Mouse (Mus musculus): ENCODE measurements around the gene Dync1i1.

Dync1i1 gene

GRCm38 (mm10) chr6:6053946-6054345 lies 328.5 kb downstream of the Dync1i1 start:
- in situ Hi-C loops (cut with MseI, MboI), result no loop called here

DNA sequence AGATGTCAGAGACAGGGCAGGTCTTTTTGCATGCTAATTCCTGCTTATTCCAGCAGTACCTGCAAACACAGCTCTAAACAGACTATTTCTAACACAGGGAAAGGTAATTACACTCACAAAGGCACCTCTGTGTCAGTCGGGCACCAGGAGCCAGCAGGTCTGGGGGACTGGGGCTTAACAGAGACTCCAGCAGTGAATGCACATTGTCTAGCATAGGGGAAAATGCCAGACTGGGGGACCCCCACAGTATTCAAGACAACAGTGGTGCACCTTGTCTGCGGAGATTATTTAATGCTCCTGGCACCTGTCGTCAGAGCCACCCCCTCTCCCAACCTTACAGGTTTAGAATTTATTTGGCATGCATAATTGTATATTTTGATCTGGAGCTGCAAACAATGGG lies 333.1 kb downstream of the Dync1i1 start:
- in situ Hi-C loops (cut with MseI, MboI), result no loop called here

DNA sequence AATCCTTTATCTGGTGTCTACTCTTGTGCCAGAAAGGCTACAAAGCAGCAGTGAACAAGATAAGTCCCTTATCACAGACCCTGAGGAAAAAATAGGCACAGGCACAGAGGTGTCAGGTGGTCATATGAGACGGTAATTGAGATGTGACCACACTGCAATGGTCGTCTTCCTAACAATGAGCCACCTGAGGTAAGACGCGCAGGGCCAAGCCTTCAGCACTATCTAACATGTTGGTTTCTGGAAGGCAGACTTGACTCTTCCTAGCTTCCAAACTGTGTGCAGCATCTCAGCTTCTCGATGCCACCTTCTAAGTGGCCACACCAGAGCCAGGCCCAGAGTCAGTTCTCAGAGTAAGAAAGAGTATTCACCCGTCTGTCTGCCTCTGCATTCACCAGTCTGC lies 341.8 kb downstream of the Dync1i1 start:
- in situ Hi-C loops (cut with MseI, MboI), result no loop called here

- in situ Hi-C loops (cut with MseI, MboI), result no loop called here
Observed at GRCm38 (mm10) chr6:6070015-6070414, 344.6 kb downstream of the Dync1i1 start.

DNA sequence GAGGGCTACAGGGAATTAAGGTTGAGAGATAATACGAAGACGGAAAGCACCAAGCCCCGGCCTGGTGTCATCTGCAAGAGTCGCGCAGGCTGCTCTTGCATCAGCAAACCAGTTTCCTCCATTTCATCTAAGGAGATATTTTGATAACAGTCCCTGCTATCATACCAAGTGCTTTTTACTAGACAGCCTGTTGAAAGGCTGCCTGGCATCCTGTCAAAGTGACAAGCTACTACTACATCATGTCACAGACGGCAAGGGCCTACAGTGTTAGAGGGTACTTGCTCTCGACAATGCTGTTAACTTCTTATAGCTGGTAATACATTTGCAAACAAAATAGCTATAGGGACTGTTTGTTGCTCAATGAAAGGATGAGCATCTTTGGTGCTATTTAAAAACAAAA lies 345.6 kb downstream of the Dync1i1 start:
- in situ Hi-C loops (cut with MseI, MboI), result no loop called here

DNA sequence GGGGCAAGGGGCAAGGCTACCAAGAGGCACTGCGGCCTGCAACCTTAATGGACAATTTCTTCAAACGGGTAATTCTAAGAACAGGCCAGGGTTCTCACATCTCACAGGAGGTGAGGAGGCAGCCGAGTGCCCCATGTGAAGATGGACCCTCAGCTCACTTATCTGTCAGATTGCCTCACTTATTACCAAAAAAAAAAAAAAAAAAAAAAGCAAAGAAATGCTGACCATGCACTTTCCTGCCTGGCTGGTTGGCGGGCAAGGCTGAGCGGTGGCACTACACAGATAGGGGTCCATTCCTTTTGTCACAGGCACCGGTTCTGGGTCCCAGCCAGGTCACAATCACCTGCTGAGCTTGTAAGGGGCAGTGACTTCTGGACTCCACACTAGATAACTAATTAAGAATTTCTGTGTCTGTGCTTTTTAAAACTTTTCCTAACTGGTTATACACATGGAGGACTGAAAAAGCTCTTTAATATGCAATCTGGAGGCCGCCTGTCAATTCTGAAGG lies 350.6 kb downstream of the Dync1i1 start:
- in situ Hi-C loops (cut with MseI, MboI), result no loop called here

- in situ Hi-C loops (cut with MseI, MboI), result no loop called here
Observed at GRCm38 (mm10) chr6:6077234-6077633, 351.8 kb downstream of the Dync1i1 start.
